Mouse (Mus musculus): ENCODE data around the gene Ccnd1. TPM values are rescaled to one million over a fixed set of nuclear protein-coding genes. Genes with fewer than 3 reads are reported as not detected.

The Ccnd1 gene
- 10 to 100 TPM; 12.5 to 31.5 TPM for total RNA-seq (2021)
- long read RNA-seq, experiment 1, partial matches to known transcripts = 1 of 6 reads
- long read RNA-seq, experiment 1, other reads (novel, unspliced or antisense) = 4 of 6 reads
- long read RNA-seq, experiment 2, partial matches to known transcripts = 0 of 5 reads
- long read RNA-seq, experiment 2, other reads (novel, unspliced or antisense) = 2 of 5 reads

DNA sequence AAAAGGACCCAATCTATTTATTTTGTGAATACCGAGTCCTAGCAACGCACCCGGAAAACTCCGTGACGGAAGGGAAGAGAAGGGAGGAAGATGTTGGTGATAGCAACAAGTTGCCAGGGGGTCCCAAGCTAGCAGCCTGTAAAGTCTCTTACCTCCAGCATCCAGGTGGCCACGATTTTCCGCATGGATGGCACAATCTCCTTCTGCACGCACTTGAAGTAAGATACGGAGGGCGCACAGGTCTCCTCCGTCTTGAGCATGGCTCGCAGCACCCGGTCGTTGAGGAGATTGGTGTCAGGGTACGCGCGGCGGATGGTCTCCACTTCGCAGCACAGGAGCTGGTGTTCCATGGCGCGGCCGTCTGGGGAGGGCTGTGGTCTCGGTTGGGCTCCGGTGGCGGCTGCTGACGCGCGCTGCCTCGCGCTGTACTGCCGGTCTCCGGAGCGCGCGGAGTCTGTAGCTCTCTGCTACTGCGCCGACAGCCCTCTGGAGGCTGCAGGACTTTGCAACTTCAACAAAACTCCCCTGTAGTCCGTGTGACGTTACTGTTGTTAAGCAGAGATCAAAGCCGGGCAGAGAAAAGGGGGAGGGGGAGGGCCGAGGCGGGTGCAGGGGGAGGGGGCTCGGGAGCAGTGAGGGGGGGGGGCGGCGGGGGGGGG is at the start of gene Ccnd1:
Ccnd1 (minus strand) TSS at position 582 of the 659 bp plus-strand sequence.
- peak; percentile 64 for DNase-seq
- intact Hi-C loops (cut with DNase I; ENCODE audit: low total_unique reads) = loop anchor here (5.0 kb wide), 1 partner anchor 178 kb away; no protein-coding TSS in a partner anchor

DNA sequence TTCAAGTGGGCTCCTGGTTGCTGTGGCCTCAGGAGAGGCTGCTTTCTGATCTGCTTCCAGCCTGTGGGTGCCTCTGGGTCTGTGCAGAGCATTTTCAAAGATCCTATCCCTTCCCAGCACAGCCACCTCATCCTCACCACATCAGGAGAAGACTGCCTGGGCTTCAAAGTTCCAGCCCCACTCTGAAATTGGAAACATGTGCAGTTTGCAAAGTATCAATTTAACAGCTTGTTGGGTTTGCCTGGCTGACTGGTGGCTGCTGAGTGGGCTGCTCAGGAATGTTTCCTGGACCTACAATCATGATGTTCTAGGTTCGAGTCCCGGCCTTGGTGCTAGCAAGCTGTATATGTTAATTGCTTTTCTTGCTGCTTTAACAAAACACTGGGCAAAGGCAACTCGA is 49.1 kb upstream of the Ccnd1 start:
- no peak for DNase-seq
- intact Hi-C loops (cut with DNase I; ENCODE audit: low total_unique reads) = no loop called here

DNA sequence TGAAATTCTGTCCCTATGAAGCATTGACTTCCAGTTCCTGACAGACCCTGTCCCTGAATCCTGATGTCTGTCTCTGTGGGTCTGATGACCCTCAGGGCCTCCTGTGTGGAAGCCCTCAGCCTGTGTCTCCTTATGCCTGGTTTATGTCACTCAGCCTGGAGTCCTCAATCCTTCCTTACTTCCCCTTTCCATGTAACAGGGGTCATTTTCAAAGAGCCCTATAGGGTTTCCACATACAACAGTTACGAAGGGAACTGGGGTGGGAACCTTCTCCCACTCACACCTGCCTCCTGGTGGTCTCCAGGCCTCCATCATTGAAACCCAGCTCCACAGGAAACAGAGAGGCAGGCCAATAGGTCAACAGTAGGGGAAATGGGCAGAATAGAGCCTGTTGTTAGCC is 45.4 kb upstream of the Ccnd1 start:
- DNase-seq = no peak
- intact Hi-C loops (cut with DNase I; ENCODE audit: low total_unique reads) = no loop called here

GRCm38 (mm10) chr7:144982358-144983110 is 42.8 kb upstream of the Ccnd1 start:
- intact Hi-C loops (cut with DNase I; ENCODE audit: low total_unique reads) = no loop called here
- no peak for DNase-seq

DNA sequence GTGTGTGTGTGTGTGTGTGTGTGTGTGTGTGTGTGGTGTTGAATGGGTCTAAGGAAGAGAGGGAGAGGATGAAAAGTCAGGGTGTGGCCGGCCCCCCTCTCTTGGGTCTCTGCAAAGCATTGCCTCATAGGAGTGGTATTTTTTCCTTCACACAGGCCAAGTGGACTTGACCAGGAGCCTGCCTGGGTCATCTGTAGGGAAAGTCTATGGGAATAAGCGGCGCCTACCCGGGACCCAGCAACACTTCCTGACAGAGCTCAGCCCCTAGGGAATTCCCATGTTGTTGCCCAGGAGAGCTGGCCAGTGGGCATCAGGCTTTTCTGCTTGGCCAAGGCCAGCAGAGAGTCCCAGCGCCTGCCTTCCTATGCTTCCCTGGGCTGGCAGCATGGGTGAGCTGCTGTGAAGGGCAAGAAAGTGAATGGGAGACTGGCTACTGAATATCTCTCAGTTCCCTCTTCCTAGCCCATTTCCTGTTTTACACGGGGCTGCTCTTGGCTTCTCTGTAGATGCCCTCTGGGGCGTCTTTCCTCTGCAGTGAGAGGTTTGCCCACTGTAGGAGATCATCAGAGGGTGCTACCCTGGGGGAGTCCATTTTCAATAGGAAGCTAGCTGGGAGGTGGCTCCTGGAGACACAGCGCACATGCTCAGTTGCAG is 41.8 kb upstream of the Ccnd1 start:
- intact Hi-C loops (cut with DNase I; ENCODE audit: low total_unique reads) = no loop called here
- no peak for DNase-seq

DNA sequence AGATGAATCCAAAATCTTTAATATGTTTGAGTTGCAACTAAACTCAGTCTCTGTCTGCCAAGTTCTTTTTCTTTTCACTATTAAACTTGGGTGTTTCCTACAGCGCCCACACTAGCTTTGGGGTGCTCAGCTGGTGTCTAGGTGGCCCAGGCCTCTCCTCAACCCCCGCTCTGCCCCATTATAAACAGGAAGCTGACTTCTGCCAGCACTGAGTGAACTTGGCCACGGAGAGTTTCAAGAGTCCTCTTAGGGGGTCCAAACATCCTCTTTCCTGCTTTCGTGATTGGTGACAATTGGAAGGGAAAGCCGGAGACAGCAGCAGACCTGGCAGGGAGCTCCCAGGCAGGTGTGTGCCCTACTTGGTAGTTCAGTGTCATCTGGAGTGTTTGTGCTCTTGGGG is 40.1 kb upstream of the Ccnd1 start:
- no peak for DNase-seq

DNA sequence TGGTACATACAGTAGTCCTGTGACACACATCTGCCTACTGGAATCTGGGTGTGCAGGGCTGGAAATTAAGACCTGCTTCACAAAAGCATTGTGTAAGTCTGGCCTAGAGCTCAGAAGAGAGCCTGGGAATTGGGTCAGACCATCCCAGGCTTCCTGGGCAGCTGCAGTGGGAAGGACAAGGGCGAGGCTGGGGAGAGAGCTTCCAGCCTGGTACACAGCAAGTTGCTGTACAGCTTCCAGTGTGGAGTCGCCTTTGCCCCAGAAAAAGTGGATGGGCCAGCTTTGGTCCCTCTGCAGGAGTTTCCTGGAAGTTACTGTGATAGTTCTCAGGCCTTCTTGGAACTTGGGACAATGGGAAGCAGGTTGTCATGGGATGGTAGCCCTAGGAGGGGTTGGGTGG is 37.4 kb upstream of the Ccnd1 start:
- intact Hi-C loops (cut with DNase I; ENCODE audit: low total_unique reads) = no loop called here

More for the DNA sequence above, 40.1 kb upstream of the Ccnd1 start:
- intact Hi-C loops (cut with DNase I; ENCODE audit: low total_unique reads) = no loop called here

GRCm38 (mm10) chr7:144973461-144973860 is 33.7 kb upstream of the Ccnd1 start:
- intact Hi-C loops (cut with DNase I; ENCODE audit: low total_unique reads) = no loop called here
- DNase-seq = no peak

More for the DNA sequence above, 37.4 kb upstream of the Ccnd1 start:
- no peak for DNase-seq

DNA sequence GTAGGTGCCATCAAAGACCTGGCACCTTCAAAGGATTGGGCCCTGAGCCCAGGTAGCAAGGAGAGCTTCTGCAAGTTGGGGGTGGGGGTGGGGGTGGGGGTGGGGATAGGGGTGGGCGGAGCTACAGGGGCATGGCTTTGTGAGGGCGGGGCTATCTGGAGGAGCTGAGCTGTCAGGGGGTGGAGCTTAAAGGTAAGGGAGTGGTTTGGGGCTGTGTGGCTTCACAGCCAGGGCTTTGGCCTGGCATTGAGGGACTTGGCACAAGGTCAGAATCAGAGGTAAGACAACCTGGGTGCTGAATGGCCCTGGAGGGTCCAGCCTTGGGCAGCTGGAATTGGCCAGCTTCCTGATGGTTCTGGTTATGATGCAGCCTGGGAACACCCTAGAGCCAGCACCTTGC is 32.0 kb upstream of the Ccnd1 start:
- intact Hi-C loops (cut with DNase I; ENCODE audit: low total_unique reads) = no loop called here
- no peak for DNase-seq

GRCm38 (mm10) chr7:144970997-144971768 is 31.5 kb upstream of the Ccnd1 start:
- DNase-seq = no peak
- intact Hi-C loops (cut with DNase I; ENCODE audit: low total_unique reads) = no loop called here

- intact Hi-C loops (cut with DNase I; ENCODE audit: low total_unique reads) = no loop called here
- no peak for DNase-seq
Observed at GRCm38 (mm10) chr7:144965893-144966292, 26.2 kb upstream of the Ccnd1 start.

GRCm38 (mm10) chr7:144964316-144964715 is 24.6 kb upstream of the Ccnd1 start:
- no peak for DNase-seq
- intact Hi-C loops (cut with DNase I; ENCODE audit: low total_unique reads) = no loop called here

- intact Hi-C loops (cut with DNase I; ENCODE audit: low total_unique reads) = no loop called here
- no peak for DNase-seq
Observed at GRCm38 (mm10) chr7:144963911-144964310, 24.2 kb upstream of the Ccnd1 start.

DNA sequence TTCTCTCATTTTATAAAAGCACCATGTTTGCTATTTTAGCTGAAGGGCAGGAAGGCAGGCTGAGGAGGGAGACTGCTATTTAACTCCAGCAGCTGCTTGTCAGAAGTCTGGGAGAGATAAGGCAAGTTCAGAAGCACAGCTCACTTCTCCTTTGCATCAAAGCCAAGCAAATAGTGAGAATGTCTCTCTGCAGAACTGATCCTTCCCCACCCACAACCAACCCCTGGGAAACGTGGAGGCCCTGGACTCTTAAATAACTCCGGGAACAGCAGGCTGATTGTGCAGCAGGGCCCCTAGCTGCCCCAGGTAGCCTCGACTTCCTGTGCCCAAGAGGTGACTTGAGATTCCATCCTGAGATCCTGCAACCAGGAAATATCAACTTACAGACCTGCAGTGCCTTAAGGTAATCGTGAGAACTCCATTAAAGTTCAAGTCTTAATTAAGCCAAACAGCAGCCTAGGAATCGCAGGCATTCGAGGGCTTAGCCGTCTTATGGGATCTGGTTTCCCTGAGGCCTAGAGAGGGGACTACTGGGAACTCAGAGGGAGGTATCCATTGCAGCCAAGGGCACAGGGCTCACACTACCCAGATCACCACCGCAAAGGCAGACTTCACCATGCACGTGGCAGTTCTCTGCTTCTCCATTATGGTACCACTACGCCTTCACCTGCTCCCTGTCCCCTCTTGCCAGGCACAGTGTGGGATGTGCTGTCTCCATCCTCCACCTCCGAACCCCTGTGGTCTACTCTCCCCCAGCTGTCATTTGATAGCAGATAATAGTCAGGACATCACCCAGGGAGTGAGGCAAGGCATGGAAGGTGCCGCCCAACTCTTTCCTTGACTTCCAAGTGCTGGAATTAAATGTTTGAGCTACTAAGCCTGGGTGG is 19.0 kb upstream of the Ccnd1 start:
- DNase-seq = no peak
- intact Hi-C loops (cut with DNase I; ENCODE audit: low total_unique reads) = no loop called here

GRCm38 (mm10) chr7:144943254-144943653 is 3.5 kb upstream of the Ccnd1 start:
- peak; percentile 76 for DNase-seq
- intact Hi-C loops (cut with DNase I; ENCODE audit: low total_unique reads) = no loop called here

GRCm38 (mm10) chr7:144942744-144943135 is 3.0 kb upstream of the Ccnd1 start:
- no peak for DNase-seq
- intact Hi-C loops (cut with DNase I; ENCODE audit: low total_unique reads) = no loop called here

GRCm38 (mm10) chr7:144942071-144942743 is 2.5 kb upstream of the Ccnd1 start:
- intact Hi-C loops (cut with DNase I; ENCODE audit: low total_unique reads) = no loop called here
- DNase-seq = no peak

DNA sequence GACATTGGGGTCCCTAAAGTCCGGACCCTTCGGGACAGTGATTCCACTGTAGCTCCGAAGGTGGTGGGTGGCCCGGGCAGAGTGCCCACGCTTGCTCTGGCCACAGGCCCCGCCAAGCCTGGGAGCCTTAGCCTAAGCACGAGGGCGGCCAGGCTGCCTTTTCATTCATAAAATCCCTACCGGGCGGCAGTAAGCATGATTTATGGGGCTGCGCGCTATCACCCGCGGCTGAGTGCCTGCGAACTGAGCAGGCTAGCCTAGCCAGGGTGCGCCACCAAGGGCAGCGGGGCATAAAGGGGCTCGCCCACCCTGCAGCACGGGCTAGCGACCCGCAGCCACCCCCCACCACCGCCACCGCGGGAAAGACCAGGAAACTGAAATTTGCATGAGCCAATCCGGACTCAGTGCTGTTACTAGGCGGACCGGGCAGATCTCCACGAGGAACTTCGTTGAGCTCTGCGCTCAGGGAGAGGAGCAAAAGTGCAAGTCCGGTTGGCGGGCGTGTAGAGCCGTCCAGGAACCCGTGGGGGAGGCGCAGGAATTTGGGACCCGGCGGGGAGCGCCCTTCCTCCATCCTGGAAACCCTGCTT is 1.6 kb upstream of the Ccnd1 start:
- intact Hi-C loops (cut with DNase I; ENCODE audit: low total_unique reads) = no loop called here
- DNase-seq = peak; percentile 90
